Mouse (Mus musculus) layer of hippocampus, postnatal 25 days (tissue): ENCODE data around the gene Frem3. TPM values are rescaled to one million over a fixed set of nuclear protein-coding genes. Genes with fewer than 3 reads are reported as not detected.

Experiments
- DNase-seq, 2 experiments: peaks; one replicate each; pipeline ENCODE4 v3.0.0; 2022; ENCODE audit warnings: mixed read lengths in 2 of 2, low spot score in 1 of 2; ENCODE audit errors: extremely low spot score in 1 of 2
- total RNA-seq, 2 experiments: library from RNA; stranded (reverse); gene quantifications; 2 replicates each; pipeline ENCODE4 v1.2.3; 2021

Gene Frem3
- total RNA-seq: 1 to 10 TPM in 1 of 2 experiments, under 1 TPM in 1; 0.77 to 1.3 TPM

DNA sequence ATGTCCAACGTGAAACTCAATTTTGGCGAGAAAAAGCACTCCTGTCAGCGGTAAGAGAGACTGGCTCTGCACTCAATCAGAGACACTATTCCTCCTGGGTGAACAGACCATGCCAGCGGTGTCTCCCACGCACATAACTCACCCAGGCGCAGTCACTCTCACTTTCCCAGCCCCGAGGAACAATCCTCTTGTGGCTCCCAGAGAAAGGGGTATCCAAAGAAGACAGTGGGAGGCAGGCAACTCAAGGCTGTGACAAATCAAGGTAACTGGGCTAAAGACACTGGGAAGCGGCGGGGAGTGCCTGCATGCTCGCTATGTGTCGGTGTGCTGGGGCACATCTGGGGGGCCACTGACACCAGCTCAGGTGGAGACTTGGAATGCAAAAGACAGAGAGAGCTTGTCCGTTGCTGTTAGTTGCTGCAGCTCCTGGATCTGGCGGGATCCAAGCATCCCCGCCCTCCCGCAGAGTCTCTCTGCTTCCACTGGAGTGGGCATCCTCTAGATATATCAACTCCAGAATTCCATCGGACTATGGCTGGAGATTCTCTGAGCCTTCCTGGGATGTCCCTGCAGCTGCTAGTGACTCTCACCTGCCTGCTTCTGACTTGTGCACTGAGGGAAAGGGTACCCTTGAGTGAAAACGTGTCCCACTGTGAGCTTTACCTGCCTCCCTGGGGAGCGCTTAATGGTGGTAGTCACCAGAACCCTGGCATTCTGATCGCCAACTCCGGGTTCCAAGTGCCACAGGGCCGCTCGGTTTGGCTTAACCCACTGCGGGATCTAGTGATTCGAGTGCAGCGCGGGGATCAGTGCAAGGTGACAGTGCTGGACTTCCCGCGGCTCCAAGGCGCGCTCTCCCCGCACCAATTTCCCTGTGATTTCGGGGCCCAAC is at the start of gene Frem3:
Gene Frem3, plus strand, starts transcription at position 532 of the 892 bp plus-strand sequence.
- DNase-seq: no peak

DNA sequence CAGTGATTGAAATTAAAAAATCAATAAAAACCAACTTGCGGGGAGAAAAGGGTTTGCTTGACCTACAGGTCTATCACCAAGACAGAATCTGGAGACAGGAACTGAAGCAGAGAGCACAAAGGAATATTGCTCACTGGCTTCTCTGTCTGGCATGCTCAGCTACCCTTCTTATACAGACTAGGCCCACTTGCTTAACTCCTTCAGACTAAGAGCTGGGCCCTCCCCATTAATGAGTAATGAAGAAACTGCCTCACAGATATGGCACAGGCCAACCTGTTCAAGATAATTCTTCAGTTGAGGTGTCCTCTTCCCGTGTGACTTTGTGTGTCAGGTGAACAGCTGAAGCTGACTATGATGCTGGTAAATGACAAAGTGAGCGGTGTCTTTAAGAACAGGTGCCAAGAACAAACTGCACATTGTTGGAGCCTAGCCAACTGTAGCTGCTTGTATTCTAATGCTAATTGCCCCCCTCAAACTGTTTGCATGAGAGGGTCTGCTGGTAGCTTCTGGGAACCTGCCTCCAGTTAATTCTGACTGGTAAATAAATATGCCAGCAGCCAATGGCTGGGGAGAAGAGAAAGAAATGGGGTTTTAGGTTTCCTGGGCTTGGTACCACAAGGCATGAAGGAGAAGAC is 46.6 kb upstream of the Frem3 start:
- DNase-seq: no peak

DNA sequence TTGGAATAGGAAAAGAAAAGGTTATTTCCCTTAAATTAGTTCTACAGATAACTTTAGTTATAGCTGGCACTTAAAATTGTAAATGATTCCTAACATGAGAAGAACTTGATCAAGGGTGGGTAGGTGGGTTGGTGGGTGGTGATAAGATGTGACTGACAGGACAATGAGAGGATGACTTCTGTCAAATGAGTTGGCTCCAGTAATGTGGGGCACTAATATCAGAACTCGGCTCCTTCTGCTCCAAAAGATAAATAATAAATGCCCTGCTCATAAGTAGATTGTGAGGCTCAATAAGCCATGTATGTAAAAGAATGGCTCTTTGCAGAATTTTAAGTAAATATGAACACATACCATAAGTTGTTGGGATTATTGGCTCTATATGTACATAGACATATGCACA is 43.4 kb upstream of the Frem3 start:
- DNase-seq: no peak

DNA sequence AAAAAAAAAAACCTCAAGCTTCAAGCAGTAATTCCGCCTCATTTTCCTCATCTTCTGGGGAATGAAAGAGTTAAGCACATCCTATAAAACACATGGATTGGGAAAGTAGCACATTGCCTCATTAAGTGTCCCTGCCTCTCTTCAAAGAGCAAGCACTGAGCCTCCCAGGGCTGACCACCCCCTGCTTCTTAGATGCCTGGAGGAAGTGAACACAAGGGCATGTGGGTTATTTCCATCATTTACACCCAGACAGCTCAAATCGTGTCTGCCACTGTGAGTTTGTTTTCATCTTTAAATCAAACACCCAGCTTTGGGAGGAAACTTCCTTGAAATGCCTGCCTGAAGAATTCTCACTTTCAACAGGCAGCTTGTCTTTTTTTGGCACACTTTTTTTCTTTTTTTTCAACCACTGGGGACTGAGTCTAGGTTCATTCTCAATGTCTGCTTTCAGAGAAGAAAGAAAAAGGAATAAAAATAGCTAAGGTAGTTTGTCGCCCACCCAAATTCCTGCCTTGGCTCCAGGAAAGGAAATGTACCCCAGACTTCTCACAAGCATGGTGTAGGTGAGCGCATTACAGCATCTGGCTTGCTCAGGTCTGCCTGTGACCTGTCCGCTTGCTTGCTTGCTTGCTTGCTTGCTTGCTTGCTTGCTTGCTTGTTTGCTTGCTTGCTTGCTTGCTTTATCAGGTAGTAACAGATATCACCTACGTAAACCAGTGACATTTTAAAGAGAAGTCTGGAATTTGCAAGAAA is 42.5 kb upstream of the Frem3 start:
- no peak for DNase-seq

DNA sequence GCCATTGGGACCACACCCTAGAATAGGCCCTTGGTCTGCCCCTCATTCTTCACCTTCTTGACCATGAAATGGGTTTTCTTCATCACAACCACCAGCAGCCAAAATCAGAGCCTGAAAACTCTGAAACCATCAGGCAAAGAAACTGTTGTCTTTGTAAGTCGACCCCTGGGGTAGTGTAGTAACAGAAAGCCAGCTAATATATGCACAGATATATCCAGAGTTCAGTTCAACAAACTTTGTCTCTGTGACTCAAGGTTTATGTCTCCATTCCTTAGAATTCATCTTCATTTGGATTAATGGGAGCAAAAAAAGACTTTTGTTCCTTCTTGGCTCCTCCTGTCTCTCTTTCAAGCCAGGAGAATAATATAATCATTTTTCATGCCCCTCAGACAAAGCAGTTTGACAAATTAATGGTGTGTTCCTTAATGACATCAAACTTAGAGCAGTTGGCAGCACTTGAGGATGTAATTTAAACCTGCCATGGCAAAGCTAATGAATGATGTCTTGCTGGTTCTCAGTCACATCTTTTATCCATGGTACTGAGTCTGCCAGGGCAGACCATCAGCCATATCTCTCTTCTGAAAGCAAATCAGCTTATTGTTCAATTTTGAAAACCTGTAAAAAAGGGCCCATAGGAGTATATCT is 38.3 kb upstream of the Frem3 start:
- DNase-seq: no peak

DNA sequence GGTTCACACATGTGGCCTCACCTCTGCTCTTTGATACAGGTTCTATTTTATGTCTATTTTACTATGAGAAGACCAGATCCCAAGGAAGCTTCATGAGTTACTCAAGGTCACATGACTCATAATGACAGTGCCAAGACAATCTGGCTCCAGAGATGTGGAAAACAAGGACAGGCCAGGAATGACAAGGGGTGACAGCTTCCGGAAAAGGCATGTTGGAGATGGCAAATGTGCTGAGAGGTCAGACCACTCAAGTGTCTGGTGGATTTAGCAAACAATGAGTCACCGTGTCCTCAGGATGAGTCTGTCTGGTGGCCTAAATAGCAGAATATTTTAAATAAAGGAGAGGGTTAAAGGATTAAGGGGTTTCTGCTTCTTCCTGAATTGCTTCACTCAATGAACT is 33.8 kb upstream of the Frem3 start:
- DNase-seq: no peak

DNA sequence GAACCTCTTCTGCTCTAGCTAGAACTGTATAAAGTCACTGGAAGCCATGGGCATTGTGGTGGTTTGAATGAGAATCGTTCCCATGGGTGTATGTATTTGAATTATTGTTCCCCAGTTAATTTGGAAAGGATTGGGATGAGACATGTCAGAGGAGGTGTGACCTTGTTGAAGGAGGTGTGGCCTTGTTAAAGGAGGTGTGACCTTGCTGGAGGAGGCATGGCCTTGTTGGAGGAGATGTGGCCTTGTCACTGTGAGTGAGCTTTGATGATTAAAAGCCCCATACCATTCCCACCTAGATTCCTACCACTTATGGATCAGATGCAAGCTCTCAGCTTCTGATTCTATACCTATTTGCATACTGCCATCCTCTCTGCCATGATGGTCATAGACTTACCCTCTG is 31.8 kb upstream of the Frem3 start:
- no peak for DNase-seq

DNA sequence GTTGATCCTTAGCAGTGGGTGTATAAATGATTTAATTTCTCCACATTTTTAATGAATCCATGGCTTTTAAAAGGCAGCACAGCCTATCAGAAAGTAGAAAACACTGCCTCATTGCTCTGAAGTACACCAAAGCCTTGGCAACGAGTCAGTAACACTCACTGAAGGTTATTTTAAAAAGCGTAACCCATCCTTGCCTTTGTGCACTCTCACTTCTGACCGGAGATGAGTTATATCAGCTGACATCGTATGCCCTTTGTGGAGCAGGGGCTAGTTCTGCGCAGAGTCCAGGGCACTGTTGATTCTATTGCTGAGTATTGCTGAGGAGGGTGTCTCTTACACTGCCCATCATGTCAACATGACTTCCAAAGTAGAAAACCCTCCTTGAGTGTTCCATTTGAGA is 18.3 kb upstream of the Frem3 start:
- no peak for DNase-seq

DNA sequence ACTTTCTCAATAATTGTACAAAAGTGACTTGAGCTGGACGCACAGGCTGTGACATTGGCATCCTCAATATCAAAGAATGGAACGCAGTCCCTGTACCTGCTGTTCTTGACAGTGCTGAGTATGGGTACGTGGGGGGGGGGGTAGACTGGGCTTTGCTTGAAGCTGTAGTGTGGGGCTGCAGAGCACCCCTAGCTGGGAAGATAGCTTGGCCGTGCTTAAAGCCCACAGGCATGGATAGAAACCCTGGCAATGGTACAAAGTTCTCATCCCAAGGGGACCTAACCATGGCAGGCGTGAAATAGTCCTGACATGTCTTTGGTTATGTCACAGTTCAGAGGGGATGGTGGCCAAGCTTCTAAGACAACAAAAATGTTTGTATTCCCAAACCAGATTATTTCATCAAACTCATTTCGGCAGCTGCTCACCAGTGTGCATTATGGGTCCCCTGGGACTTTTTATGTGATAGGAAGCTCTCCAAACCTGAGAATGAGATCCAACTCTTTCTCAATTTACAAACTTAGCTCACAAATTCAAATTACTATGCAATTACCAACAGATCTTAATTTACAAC is 10.2 kb upstream of the Frem3 start:
- DNase-seq: no peak

DNA sequence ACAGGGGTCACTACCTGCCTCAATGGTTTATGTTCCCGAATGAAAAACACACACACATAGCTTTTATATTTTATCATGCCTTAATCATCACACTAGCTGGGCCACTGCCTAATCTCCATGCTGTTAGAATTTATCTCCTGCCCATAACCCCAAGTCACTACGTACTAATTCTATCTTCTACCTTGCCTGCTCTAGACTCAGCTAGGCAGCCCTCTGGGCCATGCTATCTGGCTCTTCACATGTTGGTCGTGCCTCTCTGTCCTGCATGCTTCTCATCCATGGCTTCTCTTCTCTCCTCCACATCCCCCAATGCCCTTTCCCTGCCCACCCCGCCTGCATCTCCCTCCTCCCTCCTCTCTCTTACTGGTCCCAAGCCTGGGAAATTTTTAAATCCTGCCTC is 9.0 kb upstream of the Frem3 start:
- no peak for DNase-seq

DNA sequence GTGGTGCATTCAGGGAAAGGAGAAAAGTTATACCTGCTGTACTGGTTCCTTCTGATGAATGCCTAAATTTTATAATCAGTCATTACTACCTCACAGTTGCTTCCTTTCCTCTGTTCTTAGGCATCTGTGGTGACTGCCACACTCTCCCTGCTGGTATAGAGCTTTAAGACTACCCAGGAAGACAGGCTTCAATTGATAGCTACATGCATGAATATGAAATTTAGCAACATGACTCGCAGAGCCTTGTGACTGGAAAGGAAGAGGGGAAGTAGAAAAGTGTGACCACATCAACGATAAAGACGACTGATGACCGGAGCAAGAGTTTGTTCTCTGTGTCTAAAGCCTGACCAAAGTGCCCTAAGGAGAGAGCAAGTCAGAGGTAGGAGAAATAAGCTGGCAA is 3.8 kb upstream of the Frem3 start:
- no peak for DNase-seq

DNA sequence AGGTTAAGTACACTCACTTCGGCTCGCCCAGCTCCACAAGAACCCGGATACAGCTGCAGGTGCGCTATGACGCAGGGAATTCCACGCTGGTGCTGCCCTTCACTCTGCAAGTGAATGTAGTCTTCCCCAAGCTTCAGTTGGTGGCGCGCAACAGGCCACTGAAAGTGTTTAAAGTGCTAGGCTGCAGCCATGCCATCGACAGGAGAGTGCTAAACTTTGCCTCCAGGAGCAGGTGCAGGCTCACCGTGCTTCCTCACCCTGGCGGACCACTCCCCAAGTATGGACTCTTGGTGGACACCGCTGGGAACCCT is 516 bp downstream of the Frem3 start:
- no peak for DNase-seq

DNA sequence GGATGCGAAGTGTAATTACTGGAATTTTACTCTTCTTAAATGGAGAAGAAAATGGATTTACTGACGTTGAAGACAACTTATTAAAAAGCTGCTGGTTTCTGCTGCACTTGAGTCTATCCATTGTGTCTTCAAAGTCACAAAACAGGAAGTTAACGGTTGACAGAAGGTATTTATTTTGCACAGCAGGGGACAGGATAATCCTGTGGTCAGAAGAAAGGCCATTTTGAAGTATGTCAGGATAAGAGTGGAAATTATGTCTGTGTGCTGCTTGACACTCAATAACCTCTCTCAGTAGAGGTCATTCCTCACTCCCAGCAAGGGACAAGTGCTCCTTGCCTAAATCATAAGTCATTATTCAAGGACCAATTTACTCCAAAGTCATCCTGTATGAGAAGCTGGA is 8.9 kb downstream of the Frem3 start:
- no peak for DNase-seq

DNA sequence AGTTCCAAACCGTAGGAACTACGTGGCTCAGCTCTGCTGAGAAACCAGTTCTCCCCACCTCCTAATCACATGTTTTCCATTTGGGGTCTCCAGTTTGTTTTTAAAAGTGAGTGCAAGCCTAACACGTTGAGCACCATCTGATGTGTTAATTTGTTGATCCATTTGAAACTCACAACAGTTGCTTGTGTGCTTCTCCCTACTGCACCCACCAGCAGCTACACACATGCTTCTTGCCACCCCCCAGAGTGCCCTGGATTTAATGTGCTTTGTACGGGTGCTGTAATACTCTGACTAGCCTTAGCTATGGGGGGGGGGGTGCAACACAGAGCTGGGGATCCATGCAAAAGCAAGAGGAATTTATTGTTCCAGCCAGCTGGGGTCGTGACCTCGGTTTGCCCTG is 36.5 kb downstream of the Frem3 start:
- no peak for DNase-seq

DNA sequence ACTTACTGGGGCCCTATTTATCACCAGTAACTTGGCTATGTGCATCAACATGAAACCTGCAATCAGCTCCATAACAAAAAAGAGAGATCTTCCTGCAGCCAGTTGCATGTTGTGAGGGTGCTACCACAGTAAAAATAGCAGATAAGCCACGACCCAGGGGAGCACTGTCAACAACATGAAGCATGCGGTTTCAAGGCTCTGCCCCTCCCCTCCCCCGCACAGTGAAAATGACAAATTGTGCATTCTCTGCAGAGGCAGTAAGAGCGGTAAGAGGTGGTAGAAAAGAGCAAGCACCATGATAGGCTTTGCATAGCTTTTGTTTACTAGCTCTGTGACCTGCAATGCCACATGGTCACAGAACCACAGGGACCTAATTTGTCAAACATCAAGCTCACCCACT is 46.8 kb downstream of the Frem3 start:
- DNase-seq: no peak

DNA sequence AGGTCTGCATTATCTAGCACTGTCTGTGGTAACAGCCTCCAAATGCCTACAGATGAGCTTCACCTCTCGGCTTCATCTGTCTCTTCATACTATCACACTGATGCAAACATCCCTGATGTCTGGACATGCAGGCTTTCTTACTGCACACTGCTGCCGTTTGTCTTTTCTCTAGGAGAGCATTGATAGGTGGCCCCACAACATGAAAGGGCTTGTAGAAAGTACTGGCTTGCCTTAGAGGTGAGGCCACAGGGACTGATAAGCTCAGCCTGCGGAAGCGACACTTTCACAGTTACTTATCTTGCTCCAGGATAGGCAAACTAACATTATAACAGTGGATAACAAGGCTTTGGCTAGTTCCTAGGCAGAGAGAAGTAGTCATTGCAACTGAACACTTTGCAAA is 50.2 kb downstream of the Frem3 start:
- DNase-seq: no peak

DNA sequence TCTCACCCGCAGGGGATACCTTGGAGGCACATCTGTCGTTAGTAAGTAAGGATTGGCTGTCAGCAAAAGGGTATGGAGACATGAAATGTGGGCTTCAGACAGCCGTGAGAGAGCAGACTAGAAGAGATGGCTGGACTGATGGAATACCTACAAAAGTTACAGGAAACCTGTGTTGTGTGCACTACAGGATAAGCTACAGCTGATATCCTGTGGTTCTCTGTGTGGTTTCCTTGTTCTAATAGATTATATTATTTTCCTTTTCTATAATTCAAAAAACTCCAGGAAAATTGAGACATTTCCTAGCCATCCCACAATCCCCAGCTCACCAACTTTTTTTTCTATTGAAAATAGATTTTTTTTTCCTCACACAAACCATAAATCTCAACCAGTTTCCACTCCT is 52.6 kb downstream of the Frem3 start:
- no peak for DNase-seq

DNA sequence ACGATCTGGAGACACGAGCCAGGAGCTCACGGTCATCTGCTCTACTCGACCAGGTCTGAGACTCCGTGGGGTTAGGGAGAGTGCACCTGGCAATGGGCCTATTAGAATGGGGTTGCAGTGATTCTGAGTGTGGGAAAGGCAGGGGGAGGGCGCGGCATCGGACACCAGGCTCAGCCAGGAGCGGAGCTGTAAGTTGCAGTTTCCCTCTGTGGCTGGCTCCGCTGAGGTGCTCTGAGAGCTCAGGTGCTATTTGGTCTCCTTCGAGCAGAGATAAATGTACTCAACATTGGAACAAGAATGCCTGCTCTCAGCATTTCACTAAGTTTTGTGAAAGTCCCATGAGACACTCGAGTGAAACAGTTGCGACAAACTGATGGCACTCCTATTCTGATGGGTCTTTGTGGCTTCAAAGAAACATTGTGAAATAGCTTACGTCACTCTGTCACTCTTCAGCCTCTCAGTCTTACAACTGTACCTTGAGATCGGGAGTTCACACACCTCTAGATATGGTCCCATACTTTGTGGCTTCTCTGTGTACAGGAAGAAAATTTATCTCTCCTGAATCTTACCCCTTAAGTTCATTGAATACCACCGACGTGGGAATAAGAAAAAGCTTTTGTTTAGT is 58.5 kb downstream of the Frem3 start:
- DNase-seq: no peak

DNA sequence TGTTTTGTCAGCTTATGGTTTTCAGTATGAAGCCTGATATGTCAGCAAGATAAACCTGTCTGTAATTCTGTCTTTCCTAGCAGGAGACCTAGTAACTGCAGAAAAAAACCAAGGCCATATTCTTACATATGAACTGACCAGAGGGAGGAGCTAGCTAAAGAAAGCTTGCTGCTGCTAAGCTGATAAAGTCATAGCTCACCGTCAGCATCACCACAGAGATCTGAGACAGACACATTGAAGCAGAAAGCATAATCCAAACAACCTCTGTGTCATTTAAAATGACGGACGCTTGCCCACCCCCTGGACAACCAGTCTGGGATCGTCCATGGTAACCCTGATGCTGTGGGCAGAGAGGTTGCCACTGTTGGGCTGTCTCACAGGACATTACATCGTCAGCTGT is 71.7 kb downstream of the Frem3 start:
- DNase-seq: no peak

DNA sequence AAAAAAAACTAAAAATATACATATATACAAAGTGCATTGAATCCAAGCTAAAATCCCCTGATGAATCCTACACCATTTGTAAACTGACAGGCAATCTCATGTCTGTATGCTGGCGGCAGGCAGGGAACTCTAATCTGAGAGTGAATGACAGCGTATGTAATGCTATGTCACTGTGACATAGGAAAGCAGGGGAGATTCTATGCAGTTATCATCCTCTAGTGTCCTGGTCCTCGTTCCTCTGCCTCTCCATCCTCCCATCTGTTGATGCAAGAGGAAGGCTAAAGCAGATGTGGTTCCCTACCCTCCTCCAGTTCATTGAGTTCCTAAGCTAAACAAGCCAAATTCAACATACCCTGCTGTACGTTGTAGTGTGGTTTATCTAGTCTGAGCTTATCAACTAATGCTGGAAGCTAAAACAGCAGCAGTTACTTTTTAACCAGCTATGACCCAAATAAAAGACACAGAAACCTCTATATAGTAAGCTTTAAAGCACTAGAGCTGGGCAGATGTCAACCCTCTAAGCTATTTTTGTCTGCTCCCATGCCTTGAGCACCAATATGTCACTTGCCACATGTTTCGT is 73.0 kb downstream of the Frem3 start:
- DNase-seq: no peak
